Mouse (Mus musculus) myocyte (in vitro differentiated cells): Measurements from ENCODE around the gene Gm21830.

ENCODE experiments used
- E2F4 ChIP-seq: IDR thresholded peaks from one replicate; pipeline ENCODE4 v1.6.1; 2011; ENCODE audit warnings: mild to moderate bottlenecking, control low read depth, moderate library complexity; ENCODE audit not compliant: insufficient read depth
- MAX ChIP-seq: IDR thresholded peaks from one replicate; pipeline ENCODE4 v1.6.1; 2011; ENCODE audit warnings: low read depth, mild to moderate bottlenecking, control low read depth
- MYOD1 ChIP-seq, 3 experiments: IDR thresholded peaks; one replicate each; pipeline ENCODE4 v1.6.1; 2011; ENCODE audit warnings: control low read depth in 2 of 3, low read depth in 2 of 3, mild to moderate bottlenecking in 2 of 3, moderate library complexity in 1 of 3; ENCODE audit not compliant: insufficient read length in 2 of 3, control insufficient read depth in 1 of 3
- MYOG ChIP-seq, 3 experiments: IDR thresholded peaks; one replicate each; pipeline ENCODE4 v1.6.1; 2011; ENCODE audit warnings: control low read depth in 2 of 3, low read depth in 2 of 3, mild to moderate bottlenecking in 2 of 3; ENCODE audit not compliant: insufficient read length in 2 of 3, control insufficient read depth in 1 of 3, insufficient read depth in 1 of 3
- POLR2A ChIP-seq: IDR thresholded peaks from one replicate; pipeline ENCODE4 v1.6.1; 2011; ENCODE audit warnings: low read depth, mild to moderate bottlenecking, control low read depth, moderate library complexity; ENCODE audit not compliant: insufficient read length
- POLR2AphosphoS2 ChIP-seq: IDR thresholded peaks from one replicate; pipeline ENCODE4 v1.6.1; 2011; ENCODE audit warnings: low read depth, control low read depth; ENCODE audit not compliant: insufficient read length
- TCF12 ChIP-seq: IDR thresholded peaks from one replicate; pipeline ENCODE4 v1.6.1; 2011; ENCODE audit warnings: mild to moderate bottlenecking, control low read depth; ENCODE audit not compliant: poor library complexity, insufficient read depth, severe bottlenecking
- USF1 ChIP-seq: IDR thresholded peaks from one replicate; pipeline ENCODE4 v1.6.1; 2011; ENCODE audit warnings: low read depth, mild to moderate bottlenecking, control low read depth, moderate library complexity

- TF ChIP-seq MAX (no peak), POLR2AphosphoS2 (no peak), POLR2A (no peak), TCF12 (no peak), MYOD1 (IDR thresholded peaks at IDR 0.05; ENCODE audit: control insufficient read depth in 1 of 3, insufficient read length in 2 of 3, low read depth in 2 of 3) (no peak), USF1 (no peak), MYOG (IDR thresholded peaks at IDR 0.05; ENCODE audit: control insufficient read depth in 1 of 3, insufficient read depth in 1 of 3, insufficient read length in 2 of 3, low read depth in 2 of 3) (no peak), E2F4 (no peak)
Measured at GRCm38 (mm10) chr2:67364506-67364905, 49.0 kb upstream of the Gm21830 start.
